Mouse (Mus musculus) gastrocnemius, adult 2 months (tissue): ENCODE results near the gene Olfr470. TPM values are rescaled to one million over a fixed set of nuclear protein-coding genes. Genes with fewer than 3 reads are reported as not detected.
"Not testable (repeated sequence)": the region's sequence is repeated elsewhere in the genome, so short reads cannot be mapped to it uniquely, and the experiment has no call there.

ENCODE experiments used
- DNase-seq: peaks from one replicate; pipeline ENCODE4 v3.0.0; 2022
- H3K27ac ChIP-seq: fragments of 200-600 bp; 2 replicates; pipeline ENCODE4 v1.8.1; 2022; ENCODE audit warnings: mild to moderate bottlenecking
- H3K4me3 ChIP-seq: fragments of 200-600 bp; 2 replicates; pipeline ENCODE4 v1.8.1; 2022; ENCODE audit warnings: mild to moderate bottlenecking, moderate library complexity
- CTCF ChIP-seq: fragments of 200-600 bp; IDR thresholded peaks from 2 replicates; pipeline ENCODE4 v1.8.1; 2022; ENCODE audit warnings: antibody characterized with exemption, mild to moderate bottlenecking, moderate library complexity
- intact Hi-C: fragments of 180-260 bp; cut with DNase I; formaldehyde crosslinking; loops from one replicate; pipeline ENCODE4 v1.15.1; 2025
- long read RNA-seq, 2 experiments: library from polyadenylated mRNA; stranded (forward); transcript quantifications; one replicate each; pipeline ENCODE4 v2.0.0; 2021
- total RNA-seq, 2 experiments: library from RNA; stranded (reverse); gene quantifications; 2 replicates each; pipeline ENCODE4 v1.2.3; 2021

Olfr470 gene
- not detected for total RNA-seq
- long read RNA-seq, experiment 1: 0 reads
- long read RNA-seq, experiment 2: 0 reads

DNA sequence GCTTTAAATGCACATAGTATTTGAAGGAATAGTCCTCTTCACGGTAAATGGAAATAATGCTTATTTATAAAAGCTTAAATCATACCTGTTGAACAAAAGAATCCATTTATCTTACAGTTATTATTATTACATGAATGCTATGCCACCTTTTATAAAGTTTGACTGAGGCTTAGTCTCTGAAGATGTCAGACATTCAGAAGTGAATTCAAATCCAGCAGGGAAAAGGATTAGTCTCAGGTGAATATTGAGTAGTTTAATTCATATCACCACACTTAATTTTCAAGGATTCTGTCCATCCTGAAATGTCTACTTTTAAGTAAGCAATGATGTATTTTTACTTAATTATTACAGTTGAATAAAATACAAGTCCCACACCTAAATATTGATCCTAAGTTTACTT, at the start of gene Olfr470:
TSS of gene Olfr470 (minus strand) at position 101 of the 400 bp plus-strand sequence.
- H3K27ac ChIP-seq, DNase-seq, H3K4me3 ChIP-seq, intact Hi-C loops: not testable (repeated sequence)

DNA sequence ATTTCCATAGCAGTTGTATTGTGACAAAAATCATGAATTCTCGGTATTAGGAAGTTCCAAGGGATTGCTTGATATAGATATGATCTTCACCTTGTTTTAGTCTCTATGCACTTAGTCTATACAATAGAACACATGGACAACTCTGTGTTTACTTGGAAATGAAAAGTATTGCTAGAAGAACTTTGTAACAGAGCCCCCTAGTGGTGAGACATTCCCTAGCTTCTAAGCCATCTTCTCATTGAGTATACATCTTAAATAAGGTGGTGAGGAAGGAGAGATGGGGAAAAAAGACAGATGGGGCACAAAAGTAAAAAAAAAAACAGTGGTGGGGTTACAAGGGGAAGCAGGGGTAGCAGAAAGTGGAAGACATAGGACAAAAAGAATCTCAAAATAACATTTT, 5.6 kb downstream of the Olfr470 start:
- intact Hi-C loops: loop anchor here (2.0 kb wide), 1 partner anchor 25 kb away; no protein-coding TSS in a partner anchor
- no peak overlapping the region for H3K4me3 ChIP-seq
- H3K27ac ChIP-seq: no peak overlapping the region
- DNase-seq: no peak
- peak; percentile 50 for TF ChIP-seq CTCF

DNA sequence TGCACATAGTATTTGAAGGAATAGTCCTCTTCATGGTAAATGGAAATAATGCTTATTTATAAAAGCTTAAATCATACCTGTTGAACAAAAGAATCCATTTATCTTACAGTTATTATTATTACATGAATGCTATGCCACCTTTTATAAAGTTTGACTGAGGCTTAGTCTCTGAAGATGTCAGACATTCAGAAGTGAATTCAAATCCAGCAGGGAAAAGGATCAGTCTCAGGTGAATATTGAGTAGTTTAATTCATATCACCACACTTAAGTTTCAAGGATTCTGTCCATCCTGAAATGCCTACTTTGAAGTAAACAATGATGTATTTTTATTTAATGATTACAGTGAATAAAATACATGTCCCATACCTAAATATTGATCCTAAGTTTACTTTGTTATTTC, 21.8 kb downstream of the Olfr470 start, which contains the start of gene Olfr469:
TSS of gene Olfr469 (minus strand) at position 101 of the 400 bp plus-strand sequence.
- DNase-seq, intact Hi-C loops, H3K4me3 ChIP-seq, H3K27ac ChIP-seq: not testable (repeated sequence)

DNA sequence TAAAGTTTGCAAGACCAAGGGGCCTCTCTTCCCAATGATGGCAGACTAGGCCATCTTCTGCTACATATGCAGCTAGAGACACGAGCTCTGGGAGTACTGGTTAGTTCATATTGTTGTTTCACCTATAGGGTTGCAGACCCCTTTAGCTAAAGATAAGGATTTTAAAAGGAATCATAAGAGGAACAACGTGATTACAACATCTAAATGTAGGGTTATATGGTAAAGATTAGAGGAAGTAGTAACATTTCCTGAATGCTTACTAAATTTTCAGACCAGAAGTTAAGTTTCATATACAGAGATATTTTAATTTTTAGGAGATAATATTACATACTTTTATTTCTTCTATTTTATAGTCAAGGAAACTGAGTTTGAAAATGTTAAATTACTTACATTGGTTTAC, 23.4 kb downstream of the Olfr470 start:
- H3K27ac ChIP-seq, intact Hi-C loops, H3K4me3 ChIP-seq, DNase-seq: not testable (repeated sequence)

DNA sequence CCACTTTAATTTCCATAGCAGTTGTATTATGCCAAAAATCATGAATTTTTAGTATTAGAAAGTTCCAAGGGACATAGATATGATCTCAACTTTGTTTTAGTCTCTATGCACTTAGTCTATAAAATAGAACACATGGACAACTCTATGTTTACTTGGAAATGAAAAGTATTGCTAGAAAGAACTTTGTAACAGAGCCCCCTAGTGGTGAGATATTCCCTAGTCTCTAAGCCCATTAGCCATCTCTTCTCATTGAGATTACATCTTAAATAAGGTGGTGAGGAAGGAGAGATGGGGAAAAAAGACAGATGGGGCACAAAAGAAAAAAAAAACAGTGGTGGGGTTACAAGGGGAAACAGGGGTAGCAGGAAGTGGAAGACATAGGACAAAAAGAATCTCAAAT, 27.8 kb downstream of the Olfr470 start:
- Histone ChIP-seq H3K4me3 (no peak overlapping the region), H3K27ac (no peak overlapping the region)
- TF ChIP-seq CTCF: peak; percentile 54
- no peak for DNase-seq
- intact Hi-C loops: no loop called here

DNA sequence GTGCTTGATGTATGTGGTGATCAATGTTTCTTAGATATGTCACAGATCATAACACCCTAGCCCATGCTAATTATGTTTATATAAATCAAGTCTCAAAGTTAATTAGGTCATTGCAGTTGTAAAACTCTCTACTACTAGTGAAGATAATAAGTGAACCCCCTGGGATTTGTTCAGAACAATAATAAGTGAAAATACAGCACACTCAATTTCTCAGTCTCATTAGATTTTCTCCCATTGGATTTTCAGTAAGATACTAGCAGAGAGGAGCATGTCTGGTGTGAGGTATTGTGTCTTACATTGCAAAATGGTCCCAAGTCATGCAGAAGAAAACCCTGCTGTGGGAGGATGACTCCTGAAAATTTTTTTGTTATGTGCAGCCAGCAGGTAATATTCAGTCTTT, 35.3 kb downstream of the Olfr470 start, which contains the start of gene Olfr467:
TSS of gene Olfr467 (plus strand) at position 301 of the 400 bp plus-strand sequence.
- DNase-seq: no peak
- Histone ChIP-seq H3K27ac (no peak within 1 kb of the TSS), H3K4me3 (no peak within 1 kb of the TSS)
- intact Hi-C loops: no loop called here
- no peak for TF ChIP-seq CTCF

DNA sequence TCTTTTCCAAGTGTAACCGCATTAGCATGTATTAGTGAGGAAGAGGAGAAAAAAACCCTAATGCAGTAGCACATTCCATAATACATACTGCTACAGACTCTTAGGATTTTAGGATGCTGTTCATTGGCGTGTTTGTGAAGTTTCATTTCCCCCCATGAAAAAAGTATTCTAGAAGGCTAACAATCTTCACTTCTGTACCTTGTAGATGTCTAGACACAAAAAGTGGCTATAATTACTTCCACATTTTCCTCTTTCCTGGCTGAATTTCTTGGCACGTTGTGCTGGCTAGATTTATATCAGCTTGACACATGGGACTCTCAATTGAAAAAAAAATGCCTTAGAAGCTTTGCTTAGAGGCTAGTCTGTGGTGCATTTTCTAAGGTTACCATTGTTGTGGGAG, 45.2 kb downstream of the Olfr470 start:
- no peak for TF ChIP-seq CTCF
- no peak for DNase-seq
- Histone ChIP-seq H3K27ac (no peak overlapping the region), H3K4me3 (no peak overlapping the region)
- intact Hi-C loops: no loop called here

DNA sequence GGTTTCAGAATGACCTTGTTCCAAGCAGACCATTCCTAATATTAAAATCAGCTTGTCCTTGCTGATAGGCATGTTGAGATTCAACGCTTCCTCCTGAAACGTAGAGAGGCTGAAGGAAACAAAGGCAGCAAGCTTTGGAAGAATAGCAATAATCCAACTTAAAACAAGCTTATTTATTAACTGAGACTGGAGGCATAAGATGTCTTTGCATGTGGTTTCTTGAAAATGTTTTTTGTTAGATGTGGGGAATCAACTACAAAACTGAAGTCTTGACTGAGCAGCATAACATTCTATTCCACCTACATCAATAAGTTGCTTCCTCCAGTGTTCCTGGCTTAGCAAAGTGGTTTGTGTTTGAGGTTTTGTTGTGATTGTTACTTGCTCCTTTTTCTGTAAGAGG, 46.2 kb downstream of the Olfr470 start, which contains the start of gene Ovch2:
TSS of gene Ovch2 (minus strand) at position 101 of the 400 bp plus-strand sequence.
- Histone ChIP-seq H3K27ac (no peak within 1 kb of the TSS), H3K4me3 (no peak within 1 kb of the TSS)
- intact Hi-C loops: no loop called here
- no peak for DNase-seq
- no peak for TF ChIP-seq CTCF

DNA sequence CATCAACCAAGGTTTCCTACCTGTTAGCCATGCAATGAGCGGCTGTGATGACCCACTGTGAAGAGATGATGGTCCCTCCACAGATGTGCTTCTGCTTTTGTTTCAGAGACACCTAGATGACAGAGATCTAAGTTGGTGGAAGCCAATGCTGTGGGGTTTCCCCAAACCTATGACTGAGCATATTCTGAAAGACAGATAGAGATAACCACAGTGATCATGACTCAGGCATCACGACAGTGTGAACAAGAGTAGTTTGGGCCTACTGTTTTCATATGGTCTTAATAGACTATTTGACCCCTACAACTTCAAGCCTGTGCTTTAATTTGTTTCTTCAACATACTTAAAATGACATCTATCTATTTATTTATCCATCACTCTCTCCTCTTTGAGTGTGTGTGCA, 50.8 kb downstream of the Olfr470 start:
- intact Hi-C loops: no loop called here
- no peak for DNase-seq
- no peak for TF ChIP-seq CTCF
- no peak overlapping the region for H3K4me3 ChIP-seq
- H3K27ac ChIP-seq: no peak overlapping the region

Other genes with a start within 250 kb of the Olfr470 start
- gene 5330417H12Rik, start 222.3 kb downstream of the Olfr470 start, total RNA-seq: not detected
- under 1 TPM in 1 of 2 experiments, not detected in 1; 0.20 TPM for gene Cyb5r2, start 89.5 kb downstream of the Olfr470 start, total RNA-seq
- not detected for gene Ovch2, start 46.3 kb downstream of the Olfr470 start, total RNA-seq
- not detected for gene Olfr467, start 35.2 kb downstream of the Olfr470 start, total RNA-seq
- gene Olfr469, start 21.9 kb downstream of the Olfr470 start, total RNA-seq: not detected
- not detected for gene Olfr472, start 50.4 kb upstream of the Olfr470 start, total RNA-seq
- not detected for gene Olfr473, start 83.0 kb upstream of the Olfr470 start, total RNA-seq
- gene Olfr474, start 107.2 kb upstream of the Olfr470 start, total RNA-seq: not detected
- not detected for gene Olfr476, start 117.3 kb upstream of the Olfr470 start, total RNA-seq
- not detected for gene Olfr477, start 139.2 kb upstream of the Olfr470 start, total RNA-seq
- gene Olfr478, start 186.5 kb upstream of the Olfr470 start, total RNA-seq: not detected
- gene Olfr479, start 203.2 kb upstream of the Olfr470 start, total RNA-seq: not detected
- not detected for gene Olfr480, start 219.9 kb upstream of the Olfr470 start, total RNA-seq
- gene Olfr481, start 232.4 kb upstream of the Olfr470 start, total RNA-seq: not detected